Mouse (Mus musculus) gastrocnemius, adult 2 months (tissue): ENCODE data around the gene Lrrc39. TPM values are rescaled to one million over a fixed set of nuclear protein-coding genes. Genes with fewer than 3 reads are reported as not detected.

Source experiments
- DNase-seq: peaks from one replicate; pipeline ENCODE4 v3.0.0; 2022
- H3K27ac ChIP-seq: fragments of 200-600 bp; 2 replicates; pipeline ENCODE4 v1.8.1; 2022; ENCODE audit warnings: mild to moderate bottlenecking
- H3K4me3 ChIP-seq: fragments of 200-600 bp; 2 replicates; pipeline ENCODE4 v1.8.1; 2022; ENCODE audit warnings: mild to moderate bottlenecking, moderate library complexity
- CTCF ChIP-seq: fragments of 200-600 bp; IDR thresholded peaks from 2 replicates; pipeline ENCODE4 v1.8.1; 2022; ENCODE audit warnings: antibody characterized with exemption, mild to moderate bottlenecking, moderate library complexity
- intact Hi-C: fragments of 180-260 bp; cut with DNase I; formaldehyde crosslinking; loops from one replicate; pipeline ENCODE4 v1.15.1; 2025
- total RNA-seq, 2 experiments: library from RNA; stranded (reverse); gene quantifications; 2 replicates each; pipeline ENCODE4 v1.2.3; 2021

Lrrc39 gene
- total RNA-seq, 2 experiments from 2014 or later, result 50.7 to 64.4 TPM

DNA sequence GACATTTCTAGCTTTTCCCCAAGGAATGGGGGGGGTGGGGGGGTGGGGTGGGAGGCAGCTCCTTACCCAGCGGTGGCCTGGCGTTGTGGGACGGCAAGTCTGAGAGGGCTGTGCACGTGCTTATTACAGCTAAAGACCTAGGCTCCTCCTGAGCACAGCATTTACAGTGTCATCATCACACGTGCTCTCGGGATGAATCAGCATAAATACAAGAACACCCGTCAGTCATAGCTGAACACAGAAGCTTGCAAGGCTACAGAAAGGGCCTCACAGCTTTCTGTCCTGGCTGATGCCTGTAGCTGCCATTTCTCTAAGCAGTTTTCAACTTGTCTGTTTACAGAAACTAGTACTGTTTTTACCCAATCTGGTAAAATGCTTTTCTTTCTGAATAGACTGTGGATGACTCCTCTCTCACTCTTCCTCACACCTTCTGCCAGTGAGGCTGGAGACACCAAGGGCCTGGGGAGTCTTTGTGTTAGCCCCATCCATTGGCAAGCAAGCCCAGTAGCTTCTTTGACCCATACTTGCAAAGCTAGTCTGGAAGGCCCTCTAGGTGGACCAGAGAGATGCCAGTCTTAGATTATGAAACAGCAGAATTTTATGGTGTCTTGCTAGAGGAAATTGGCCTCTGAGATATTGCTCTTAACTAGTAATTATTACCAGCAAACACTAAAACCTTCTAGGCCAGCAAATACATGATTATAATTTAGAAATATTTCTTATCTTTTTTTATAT is 58.0 kb downstream of the Lrrc39 start:
- Histone ChIP-seq H3K4me3 (no peak overlapping the region), H3K27ac (no peak overlapping the region)
- intact Hi-C loops, result no loop called here
- no peak for DNase-seq
- no peak for TF ChIP-seq CTCF

DNA sequence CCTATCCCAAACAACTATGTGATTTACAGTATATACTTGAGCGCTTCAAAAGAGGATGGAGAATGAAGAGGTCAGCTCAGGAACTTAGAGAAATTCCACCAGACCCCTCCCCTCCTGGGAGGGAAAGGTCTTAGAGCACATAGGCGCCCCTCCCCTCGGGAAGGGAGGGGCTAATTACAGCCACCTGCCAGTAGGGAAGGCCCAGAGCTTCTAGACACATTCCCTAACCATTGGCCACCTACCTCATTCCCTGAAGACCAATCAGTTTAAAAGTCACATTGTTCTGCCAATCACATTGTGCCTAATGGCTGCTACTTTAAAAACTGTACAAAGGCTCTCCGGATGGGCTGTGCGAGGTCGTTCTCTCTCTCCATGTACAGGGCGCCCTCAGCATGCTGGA is 59.9 kb downstream of the Lrrc39 start:
- intact Hi-C loops, result no loop called here
- DNase-seq, result no peak
- Histone ChIP-seq H3K4me3 (no peak overlapping the region), H3K27ac (no peak overlapping the region)
- no peak for TF ChIP-seq CTCF

DNA sequence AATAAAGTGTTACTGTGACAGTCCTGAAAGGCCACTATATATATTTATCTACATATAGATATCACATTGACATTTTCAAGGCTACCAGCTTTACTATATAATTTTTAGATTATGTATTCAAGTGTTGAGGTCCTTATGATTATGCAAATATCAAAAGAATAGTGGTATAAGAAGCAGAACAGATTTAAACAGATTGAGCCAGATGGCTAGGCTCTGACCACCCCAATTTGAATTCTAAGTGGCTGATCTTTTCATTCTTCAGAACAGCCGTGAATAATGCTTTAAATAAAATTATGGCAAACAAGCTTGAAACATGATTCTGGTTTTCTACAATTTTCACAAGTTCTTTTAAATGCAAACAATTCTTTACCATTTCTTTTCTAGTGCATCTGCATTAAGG is 68.7 kb downstream of the Lrrc39 start:
- no peak for TF ChIP-seq CTCF
- no peak overlapping the region for H3K27ac ChIP-seq

More for the DNA sequence above, 68.7 kb downstream of the Lrrc39 start:
- H3K4me3 ChIP-seq, result no peak overlapping the region
- DNase-seq, result no peak
- intact Hi-C loops, result no loop called here

Other genes with a start within 250 kb of the Lrrc39 start
- gene Cdc14a, start 138.9 kb upstream of the Lrrc39 start, total RNA-seq, result 10 to 100 TPM; 19.3 to 28.5 TPM
- 10 to 100 TPM; 21.0 to 21.6 TPM for gene Rtca, start 54.8 kb upstream of the Lrrc39 start, total RNA-seq
- gene Dbt, start 49.9 kb upstream of the Lrrc39 start, total RNA-seq, result 10 to 100 TPM; 25.5 to 45.6 TPM
- 1 to 10 TPM; 1.8 to 3.5 TPM for gene Sass6, start 32.0 kb downstream of the Lrrc39 start, total RNA-seq
- gene Trmt13, start 51.6 kb downstream of the Lrrc39 start, total RNA-seq, result 1 to 10 TPM; 6.2 TPM
- 10 to 100 TPM; 11.7 to 12.8 TPM for gene Mfsd14a, start 99.7 kb downstream of the Lrrc39 start, total RNA-seq
- not detected for gene Gm43191, start 118.3 kb downstream of the Lrrc39 start, total RNA-seq
- gene Slc35a3, start 149.9 kb downstream of the Lrrc39 start, total RNA-seq, result 1 to 10 TPM; 5.1 to 8.0 TPM
- gene Agl, start 245.2 kb downstream of the Lrrc39 start, total RNA-seq, result 1,000 to 10,000 TPM in 1 of 2 experiments, 100 to 1,000 TPM in 1; 657 to 1,000 TPM